Mouse (Mus musculus) lung, postnatal 36 days (tissue): Measurements from ENCODE around the gene Tanc1.
A peak's percentile ranks its signal among the peaks of the same experiment; 100 is the strongest.

Experiments
- DNase-seq: peaks from one replicate; pipeline ENCODE4 v3.0.0; 2022; ENCODE audit warnings: mixed read lengths

Gene Tanc1

GRCm38 (mm10) chr2:59685606-59685950 lies 73.7 kb downstream of the Tanc1 start:
- no peak for DNase-seq

- DNase-seq = no peak
These were observed 76.6 kb downstream of the Tanc1 start for GRCm38 (mm10) chr2:59688261-59689104.

- DNase-seq = no peak
These were observed 79.3 kb downstream of the Tanc1 start for GRCm38 (mm10) chr2:59691112-59691511.

GRCm38 (mm10) chr2:59693473-59693872 lies 81.6 kb downstream of the Tanc1 start:
- peak; percentile 39 for DNase-seq

- DNase-seq = no peak
These were observed 85.3 kb downstream of the Tanc1 start for GRCm38 (mm10) chr2:59697123-59697522.

GRCm38 (mm10) chr2:59697722-59698634 lies 86.1 kb downstream of the Tanc1 start:
- peak; percentile 57 for DNase-seq

- no peak for DNase-seq
These were observed 86.9 kb downstream of the Tanc1 start for GRCm38 (mm10) chr2:59698635-59699300.

GRCm38 (mm10) chr2:59699893-59700292 lies 88.1 kb downstream of the Tanc1 start:
- DNase-seq = no peak

GRCm38 (mm10) chr2:59705221-59705620 lies 93.4 kb downstream of the Tanc1 start:
- DNase-seq = no peak

GRCm38 (mm10) chr2:59706806-59707205 lies 95.0 kb downstream of the Tanc1 start:
- no peak for DNase-seq

- no peak for DNase-seq
These were observed 96.3 kb downstream of the Tanc1 start for GRCm38 (mm10) chr2:59707922-59708706.

GRCm38 (mm10) chr2:59710771-59711170 lies 98.9 kb downstream of the Tanc1 start:
- DNase-seq = no peak

GRCm38 (mm10) chr2:59711992-59712391 lies 100.2 kb downstream of the Tanc1 start:
- no peak for DNase-seq

- no peak for DNase-seq
These were observed 100.6 kb downstream of the Tanc1 start for GRCm38 (mm10) chr2:59712484-59712883.

GRCm38 (mm10) chr2:59713626-59714556 lies 102.0 kb downstream of the Tanc1 start:
- DNase-seq = no peak

GRCm38 (mm10) chr2:59714992-59715391 lies 103.2 kb downstream of the Tanc1 start:
- no peak for DNase-seq

GRCm38 (mm10) chr2:59716461-59716860 lies 104.6 kb downstream of the Tanc1 start:
- no peak for DNase-seq

- DNase-seq = no peak
These were observed 106.0 kb downstream of the Tanc1 start for GRCm38 (mm10) chr2:59717746-59718294.

GRCm38 (mm10) chr2:59718601-59719416 lies 107.0 kb downstream of the Tanc1 start:
- DNase-seq = no peak

GRCm38 (mm10) chr2:59719831-59720230 lies 108.0 kb downstream of the Tanc1 start:
- DNase-seq = no peak
